Mouse (Mus musculus): Measurements from ENCODE around the gene Catsperd. TPM values are rescaled to one million over a fixed set of nuclear protein-coding genes. Genes with fewer than 3 reads are reported as not detected.

Catsperd gene
- polyA plus RNA-seq, 2 experiments: 0.33 to 0.39 TPM

GRCm38 (mm10) chr17:56654771-56655170 lies 26.8 kb downstream of the Catsperd start:
- Histone ChIP-seq H3K4me2 (ENCODE audit: low read depth) (no peak overlapping the region), H3K9ac (replicated peaks) (no peak overlapping the region), H3K4me1 (replicated peaks; ENCODE audit: control insufficient read depth in 2 of 2, insufficient read depth in 2 of 2, low read length in 1 of 2) (no peaks in the 10 kb centered on the region; a peak in 1 of 4 replicates), H3K4me3 (ENCODE audit: insufficient read depth in 1 of 2, low read depth in 2 of 2, low read length in 2 of 2) (no peak overlapping the region), H3K27ac (no peak overlapping the region), H3K36me3 (replicated peaks; ENCODE audit: control insufficient read depth, insufficient read depth, low read depth) (no peaks in the 10 kb centered on the region), H3K9me3 (ENCODE audit: control insufficient read depth, low read length) (no peaks in the 10 kb centered on the region), H3K27me3 (ENCODE audit: control insufficient read depth, insufficient read depth, low read length) (no peaks in the 10 kb centered on the region)
- DNase-seq (ENCODE audit: low read depth in 3 of 3, low spot score in 3 of 3) (no peak), ATAC-seq (ENCODE audit: insufficient read depth) (no peak)
- no peak for TF ChIP-seq CTCF (IDR thresholded peaks at IDR 0.05; ENCODE audit: low read depth)
- TF ChIP-seq EP300 (IDR thresholded peaks at IDR 0.05; ENCODE audit: low read depth): no peak
- 53% methylated on average over 2 of the region's 2 CpGs for WGBS (ENCODE audit: insufficient replicate concordance)

DNA sequence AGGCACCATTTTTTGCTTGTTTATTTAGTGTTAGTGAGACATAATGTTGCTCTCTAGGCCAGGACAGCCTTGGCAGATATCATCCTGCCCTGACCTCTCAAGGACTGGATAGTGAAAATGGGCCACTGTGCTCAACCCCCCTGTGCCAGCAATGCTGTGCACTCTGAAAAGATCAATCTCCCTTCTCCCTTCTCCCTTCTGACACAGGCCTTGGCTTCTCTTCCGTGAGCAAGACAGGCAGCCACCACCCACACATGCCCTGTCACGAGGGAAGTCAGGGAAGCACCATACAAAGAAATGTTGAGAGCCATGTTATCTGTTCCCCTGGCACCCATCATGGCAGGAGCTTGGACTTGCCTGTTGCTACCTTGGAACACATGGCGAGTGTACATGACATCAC lies 27.4 kb downstream of the Catsperd start:
- no peaks in the 10 kb centered on the region for H3K9me3 ChIP-seq (ENCODE audit: control insufficient read depth, low read length)
- H3K4me3 ChIP-seq (ENCODE audit: insufficient read depth in 1 of 2, low read depth in 2 of 2, low read length in 2 of 2): no peak overlapping the region
- no peak overlapping the region for H3K4me2 ChIP-seq (ENCODE audit: low read depth)
- H3K9ac ChIP-seq (replicated peaks): no peak overlapping the region
- H3K27me3 ChIP-seq (ENCODE audit: control insufficient read depth, insufficient read depth, low read length): no peaks in the 10 kb centered on the region
- H3K27ac ChIP-seq: no peak overlapping the region
- no peaks in the 10 kb centered on the region; a peak in 1 of 4 replicates for H3K4me1 ChIP-seq (replicated peaks; ENCODE audit: control insufficient read depth in 2 of 2, insufficient read depth in 2 of 2, low read length in 1 of 2)
- WGBS (ENCODE audit: insufficient replicate concordance): 57% methylated on average over 3 of the region's 3 CpGs
- TF ChIP-seq CTCF (IDR thresholded peaks at IDR 0.05; ENCODE audit: low read depth) (no peak), EP300 (IDR thresholded peaks at IDR 0.05; ENCODE audit: low read depth) (no peak)
- no peak for ATAC-seq (ENCODE audit: insufficient read depth)
- no peak for DNase-seq (ENCODE audit: low read depth in 3 of 3, low spot score in 3 of 3)
- H3K36me3 ChIP-seq (replicated peaks; ENCODE audit: control insufficient read depth, insufficient read depth, low read depth): no peaks in the 10 kb centered on the region

GRCm38 (mm10) chr17:56656171-56656570 lies 28.2 kb downstream of the Catsperd start:
- Histone ChIP-seq H3K9ac (replicated peaks) (no peak overlapping the region), H3K27me3 (ENCODE audit: control insufficient read depth, insufficient read depth, low read length) (no peaks in the 10 kb centered on the region), H3K4me3 (ENCODE audit: insufficient read depth in 1 of 2, low read depth in 2 of 2, low read length in 2 of 2) (no peak overlapping the region), H3K9me3 (ENCODE audit: control insufficient read depth, low read length) (no peaks in the 10 kb centered on the region), H3K36me3 (replicated peaks; ENCODE audit: control insufficient read depth, insufficient read depth, low read depth) (no peaks in the 10 kb centered on the region), H3K4me1 (replicated peaks; ENCODE audit: control insufficient read depth in 2 of 2, insufficient read depth in 2 of 2, low read length in 1 of 2) (no peaks in the 10 kb centered on the region; a peak in 1 of 4 replicates), H3K27ac (no peak overlapping the region), H3K4me2 (ENCODE audit: low read depth) (no peak overlapping the region)
- no peak for DNase-seq (ENCODE audit: low read depth in 3 of 3, low spot score in 3 of 3)
- no peak for TF ChIP-seq EP300 (IDR thresholded peaks at IDR 0.05; ENCODE audit: low read depth)
- TF ChIP-seq CTCF (IDR thresholded peaks at IDR 0.05; ENCODE audit: low read depth): no peak
- no peak for ATAC-seq (ENCODE audit: insufficient read depth)
- WGBS (ENCODE audit: insufficient replicate concordance): 62% methylated on average over 6 of the region's 6 CpGs

- WGBS (ENCODE audit: insufficient replicate concordance): 44% methylated on average over 3 of the region's 3 CpGs
Observed at GRCm38 (mm10) chr17:56663659-56664058, 35.7 kb downstream of the Catsperd start.

GRCm38 (mm10) chr17:56664333-56664732 lies 36.4 kb downstream of the Catsperd start:
- H3K4me2 ChIP-seq (ENCODE audit: low read depth): no peak overlapping the region
- no peaks in the 10 kb centered on the region for H3K36me3 ChIP-seq (replicated peaks; ENCODE audit: control insufficient read depth, insufficient read depth, low read depth)
- WGBS (ENCODE audit: insufficient replicate concordance): 22% methylated on average over 10 of the region's 10 CpGs
- peaks cover 19% of the 10 kb centered on the region for H3K27me3 ChIP-seq (ENCODE audit: control insufficient read depth, insufficient read depth, low read length)
- H3K4me3 ChIP-seq (ENCODE audit: insufficient read depth in 1 of 2, low read depth in 2 of 2, low read length in 2 of 2): no peak overlapping the region
- no peak for ATAC-seq (ENCODE audit: insufficient read depth)
- no peaks in the 10 kb centered on the region; a peak in 1 of 4 replicates for H3K4me1 ChIP-seq (replicated peaks; ENCODE audit: control insufficient read depth in 2 of 2, insufficient read depth in 2 of 2, low read length in 1 of 2)
- H3K9me3 ChIP-seq (ENCODE audit: control insufficient read depth, low read length): no peaks in the 10 kb centered on the region
- no peak overlapping the region for H3K9ac ChIP-seq (replicated peaks)
- TF ChIP-seq CTCF (IDR thresholded peaks at IDR 0.05; ENCODE audit: low read depth) (no peak), EP300 (IDR thresholded peaks at IDR 0.05; ENCODE audit: low read depth) (no peak)
- DNase-seq (ENCODE audit: low read depth in 3 of 3, low spot score in 3 of 3): no peak
- H3K27ac ChIP-seq: no peak overlapping the region

More at GRCm38 (mm10) chr17:56663659-56664058, 35.7 kb downstream of the Catsperd start:
- no peak overlapping the region for H3K27ac ChIP-seq
- no peak overlapping the region for H3K4me3 ChIP-seq (ENCODE audit: insufficient read depth in 1 of 2, low read depth in 2 of 2, low read length in 2 of 2)
- DNase-seq (ENCODE audit: low read depth in 3 of 3, low spot score in 3 of 3): no peak
- ATAC-seq (ENCODE audit: insufficient read depth): no peak
- peaks cover 18% of the 10 kb centered on the region for H3K27me3 ChIP-seq (ENCODE audit: control insufficient read depth, insufficient read depth, low read length)
- no peaks in the 10 kb centered on the region for H3K9me3 ChIP-seq (ENCODE audit: control insufficient read depth, low read length)
- no peak for TF ChIP-seq CTCF (IDR thresholded peaks at IDR 0.05; ENCODE audit: low read depth)
- TF ChIP-seq EP300 (IDR thresholded peaks at IDR 0.05; ENCODE audit: low read depth): no peak
- no peak overlapping the region for H3K4me2 ChIP-seq (ENCODE audit: low read depth)
- no peaks in the 10 kb centered on the region for H3K36me3 ChIP-seq (replicated peaks; ENCODE audit: control insufficient read depth, insufficient read depth, low read depth)
- H3K4me1 ChIP-seq (replicated peaks; ENCODE audit: control insufficient read depth in 2 of 2, insufficient read depth in 2 of 2, low read length in 1 of 2): no peaks in the 10 kb centered on the region; a peak in 1 of 4 replicates
- no peak overlapping the region for H3K9ac ChIP-seq (replicated peaks)
